Mouse (Mus musculus) bone marrow, adult 2 months (tissue): Measurements from ENCODE around the gene Cldn4.

Source experiments
- CTCF ChIP-seq: fragments of 200-500 bp; IDR thresholded peaks from 2 replicates; pipeline ENCODE4 v1.5.1; 2011; ENCODE audit warnings: low read length, control low read depth; ENCODE audit not compliant: control insufficient read depth, insufficient read depth
- POLR2A ChIP-seq: fragments of 200-500 bp; IDR thresholded peaks from 2 replicates; pipeline ENCODE4 v1.6.1; 2011; ENCODE audit warnings: low read depth, mild to moderate bottlenecking, control low read depth, low read length, borderline replicate concordance; ENCODE audit not compliant: control insufficient read depth

GRCm38 (mm10) chr5:134974921-134975320 is 28.2 kb upstream of the Cldn4 start:
- TF ChIP-seq POLR2A: no peak
- no peak for TF ChIP-seq CTCF
